Mouse (Mus musculus) left cerebral cortex, adult 2 months (tissue): ENCODE measurements around the gene Phex. TPM values are rescaled to one million over a fixed set of nuclear protein-coding genes. Genes with fewer than 3 reads are reported as not detected.

ENCODE experiments used
- DNase-seq, 2 experiments: peaks; one replicate each; pipeline ENCODE4 v3.0.0; 2021 to 2022; ENCODE audit warnings: low spot score in 2 of 2, mixed read lengths in 1 of 2; ENCODE audit errors: extremely low spot score in 1 of 2
- H3K27ac ChIP-seq: fragments of 200-600 bp; 2 replicates; pipeline ENCODE4 v1.8.1; 2022
- H3K4me3 ChIP-seq: fragments of 200-600 bp; 2 replicates; pipeline ENCODE4 v1.8.1; 2022
- CTCF ChIP-seq: fragments of 200-600 bp; IDR thresholded peaks from 2 replicates; pipeline ENCODE4 v1.8.1; 2022; ENCODE audit warnings: antibody characterized with exemption, mild to moderate bottlenecking, moderate library complexity
- intact Hi-C: fragments of 180-260 bp; cut with DNase I; formaldehyde crosslinking; loops from one replicate; pipeline ENCODE4 v1.15.1; 2025
- microRNA-seq, 2 experiments: library from miRNA; unstranded; fragments of <30 nt; microRNA quantifications; one replicate each; pipeline ENCODE4 v1.2.0; 2021
- total RNA-seq, 2 experiments: library from RNA; stranded (reverse); gene quantifications; 2 replicates each; pipeline ENCODE4 v1.2.3; 2021

Phex gene
- total RNA-seq, 2 experiments from 2014 or later = 0.41 to 0.56 TPM

- Histone ChIP-seq H3K4me3 (no peak overlapping the region), H3K27ac (no peak overlapping the region)
- DNase-seq = no peak
- intact Hi-C loops = no loop called here
- no peak for TF ChIP-seq CTCF
These were observed 251.7 kb downstream of the Phex start for GRCm38 (mm10) chrX:157163394-157163793.

GRCm38 (mm10) chrX:157144675-157145074 is 270.4 kb downstream of the Phex start:
- Histone ChIP-seq H3K27ac (no peak overlapping the region), H3K4me3 (no peak overlapping the region)
- DNase-seq = no peak
- no peak for TF ChIP-seq CTCF
- intact Hi-C loops = no loop called here

GRCm38 (mm10) chrX:157139601-157140000 is 275.5 kb downstream of the Phex start:
- intact Hi-C loops = no loop called here
- H3K4me3 ChIP-seq = no peak overlapping the region
- DNase-seq = no peak
- H3K27ac ChIP-seq = no peak overlapping the region
- no peak for TF ChIP-seq CTCF

Small RNAs within 50 kb of the gene (microRNA-seq; reads per million reads assigned to microRNA genes)
- 0 reads per million in 2 experiments for gene Gm23798

Other genes starting within 250 kb of the Phex start
- gene Sms, start 77.0 kb upstream of the Phex start, total RNA-seq = 10 to 100 TPM; 68.3 to 81.5 TPM
- 1 to 10 TPM in 1 of 2 experiments, not detected in 1; 1.2 TPM for gene Yy2, start 153.7 kb upstream of the Phex start, total RNA-seq
- 10 to 100 TPM; 25.3 to 31.7 TPM for gene Mbtps2, start 183.4 kb upstream of the Phex start, total RNA-seq